Mouse (Mus musculus) splenic B cell, adult 2 months (primary cell): ENCODE measurements around the gene 4933411K16Rik.

Experiments
- DNase-seq: peaks from one replicate; pipeline ENCODE4 v3.0.0-alpha.2; 2011; ENCODE audit warnings: low read depth, low spot score
- H3K27me3 ChIP-seq: 2 replicates; pipeline ENCODE4 v1.6.1; 2012; ENCODE audit warnings: mild to moderate bottlenecking, low read length, moderate library complexity, mixed read lengths; ENCODE audit not compliant: control insufficient read depth, poor library complexity, insufficient read depth, severe bottlenecking
- H3K36me3 ChIP-seq: 2 replicates; pipeline ENCODE4 v1.6.1; 2012; ENCODE audit warnings: mild to moderate bottlenecking, low read length, moderate library complexity, mixed read lengths; ENCODE audit not compliant: control insufficient read depth, poor library complexity, insufficient read depth, severe bottlenecking

4933411K16Rik gene

DNA sequence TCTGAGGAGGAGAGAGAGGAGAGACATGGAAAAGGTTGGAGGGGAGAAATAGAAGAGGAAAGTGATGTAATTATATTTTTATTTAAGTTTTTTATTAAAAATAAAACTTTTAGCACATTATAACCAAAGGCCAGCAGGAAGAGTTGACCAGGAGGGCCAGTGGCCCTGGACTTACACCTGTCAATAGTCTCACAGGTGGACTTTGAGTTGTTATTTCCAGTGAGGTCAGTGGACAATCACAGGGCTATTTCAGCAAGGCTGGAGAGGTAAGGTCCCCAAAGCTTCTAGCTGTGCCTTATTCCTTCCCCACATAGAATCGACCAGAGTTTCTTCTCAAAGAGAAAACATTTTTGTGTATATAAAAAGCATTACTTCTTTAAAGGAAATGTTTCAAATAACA, 1.8 kb upstream of the 4933411K16Rik start:
- Histone ChIP-seq H3K36me3 (no peaks in the 10 kb centered on the region), H3K27me3 (no peaks in the 10 kb centered on the region; the same call in 1 of the 2 replicates)
- no peak for DNase-seq

DNA sequence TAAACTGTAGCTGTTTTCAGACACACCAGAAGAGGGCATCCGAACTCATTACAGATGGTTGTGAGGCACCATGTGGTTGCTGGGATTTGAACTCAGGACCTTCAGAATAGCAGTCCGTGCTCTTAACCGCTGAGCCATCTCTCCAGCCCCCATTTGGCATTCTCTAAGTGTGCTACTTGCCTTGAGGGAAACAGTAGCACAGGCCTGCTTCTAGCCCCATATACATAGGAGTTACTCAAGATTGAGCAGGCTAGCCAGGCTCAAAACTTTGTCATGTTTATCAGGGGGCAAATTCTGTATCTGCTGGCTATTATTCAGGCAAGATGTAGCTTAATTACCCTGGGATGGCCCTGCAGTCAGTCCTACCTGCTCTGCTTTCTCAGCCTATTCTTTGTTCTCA, 697 bp upstream of the 4933411K16Rik start:
- no peaks in the 10 kb centered on the region for H3K36me3 ChIP-seq
- no peak for DNase-seq
- no peaks in the 10 kb centered on the region; the same call in 1 of the 2 replicates for H3K27me3 ChIP-seq

DNA sequence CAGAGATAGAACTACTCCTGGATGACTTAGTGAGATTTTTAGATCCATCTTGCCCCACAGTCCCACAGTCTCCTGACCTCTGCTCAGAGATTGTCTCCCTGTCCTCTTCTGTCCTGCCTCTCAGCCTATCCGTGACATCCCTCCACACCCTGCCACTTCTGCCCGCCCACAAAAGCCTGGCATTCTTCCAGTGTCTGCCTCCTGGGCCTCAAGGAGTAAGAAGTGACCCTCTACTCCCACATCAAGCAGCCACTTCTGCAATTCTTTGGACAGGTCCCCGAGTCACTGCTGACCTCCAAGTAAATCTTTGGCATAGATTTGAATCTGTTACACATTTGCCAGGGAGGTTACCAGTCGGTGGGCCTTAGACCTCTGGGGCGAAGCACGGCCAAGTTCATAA, 2.2 kb downstream of the 4933411K16Rik start:
- H3K36me3 ChIP-seq, result no peaks in the 10 kb centered on the region
- no peak for DNase-seq
- H3K27me3 ChIP-seq, result no peaks in the 10 kb centered on the region; the same call in 1 of the 2 replicates

DNA sequence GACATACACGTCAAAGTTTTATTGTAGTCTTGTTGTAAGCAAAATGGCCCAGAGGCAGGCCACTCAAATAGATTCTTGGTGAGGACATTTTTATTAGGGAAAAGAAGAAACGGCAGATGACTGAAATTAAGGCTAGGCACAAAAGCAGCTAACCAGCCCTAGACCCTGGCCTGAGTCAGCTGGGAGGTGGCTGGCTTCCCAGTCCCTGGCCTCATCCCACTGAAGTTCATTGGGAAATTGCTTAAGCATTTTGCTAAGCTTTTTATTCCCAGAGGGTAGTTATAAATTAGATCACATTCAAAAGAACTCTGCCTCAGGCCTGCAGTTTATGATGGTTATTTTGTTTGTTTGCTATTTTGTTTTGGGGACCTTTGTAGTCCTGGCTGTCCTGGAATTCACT, 3.8 kb downstream of the 4933411K16Rik start:
- no peaks in the 10 kb centered on the region; the same call in 1 of the 2 replicates for H3K27me3 ChIP-seq
- DNase-seq, result no peak
- H3K36me3 ChIP-seq, result no peaks in the 10 kb centered on the region

DNA sequence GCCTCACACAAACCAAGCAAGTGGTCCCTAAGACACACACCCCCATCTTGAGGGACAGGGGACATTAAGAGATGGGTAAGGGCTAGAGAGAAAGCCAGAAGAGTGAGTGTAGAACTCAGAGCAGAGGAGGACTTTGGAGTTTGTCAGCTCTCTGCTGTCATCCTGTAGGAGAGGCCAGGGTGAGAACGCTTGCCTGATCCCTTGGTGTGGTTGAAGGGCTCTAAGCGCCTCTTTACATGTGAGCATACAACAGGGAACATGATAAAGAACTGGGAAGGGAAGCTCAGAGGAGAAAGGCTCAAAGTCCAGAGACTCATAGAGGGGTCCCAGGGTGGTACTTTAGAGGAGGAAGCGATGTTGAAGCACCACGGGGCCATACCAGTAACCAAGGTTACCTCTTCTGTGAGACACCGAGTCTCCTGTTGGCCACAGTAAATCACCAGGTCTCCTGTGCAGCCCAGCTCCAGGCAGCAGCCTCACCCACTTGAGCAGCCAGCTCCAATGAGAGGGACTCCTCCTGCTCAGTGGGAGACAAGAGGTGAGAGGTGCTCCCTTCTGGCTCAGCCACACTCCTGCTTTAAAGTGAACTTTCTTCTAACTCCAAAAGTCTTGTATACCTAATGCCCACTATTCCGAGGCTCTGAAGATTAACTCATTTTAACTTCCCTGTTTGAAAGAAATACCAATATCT, 4.8 kb downstream of the 4933411K16Rik start:
- Histone ChIP-seq H3K36me3 (no peaks in the 10 kb centered on the region), H3K27me3 (no peaks in the 10 kb centered on the region)
- DNase-seq, result no peak

DNA sequence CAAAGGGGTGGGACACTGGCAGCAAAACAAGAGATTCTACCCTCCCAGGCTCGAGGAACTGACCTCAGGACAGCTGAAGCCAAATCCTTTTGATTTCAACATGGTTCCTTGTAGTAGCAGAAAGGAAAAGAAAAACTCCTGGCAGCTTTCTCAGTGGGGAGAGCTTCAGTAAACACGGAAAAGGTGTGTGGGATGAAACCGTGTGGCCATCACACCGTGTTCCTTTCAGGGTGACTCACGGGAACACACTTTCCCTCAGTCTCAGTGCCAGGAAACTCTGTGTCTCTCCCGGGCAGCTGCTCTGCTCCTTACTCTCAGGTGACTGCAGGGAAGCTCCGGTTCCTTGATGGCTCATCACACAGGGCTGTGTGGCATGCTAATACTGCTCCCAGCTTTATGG, 6.4 kb downstream of the 4933411K16Rik start:
- Histone ChIP-seq H3K36me3 (no peaks in the 10 kb centered on the region), H3K27me3 (no peaks in the 10 kb centered on the region)
- no peak for DNase-seq

DNA sequence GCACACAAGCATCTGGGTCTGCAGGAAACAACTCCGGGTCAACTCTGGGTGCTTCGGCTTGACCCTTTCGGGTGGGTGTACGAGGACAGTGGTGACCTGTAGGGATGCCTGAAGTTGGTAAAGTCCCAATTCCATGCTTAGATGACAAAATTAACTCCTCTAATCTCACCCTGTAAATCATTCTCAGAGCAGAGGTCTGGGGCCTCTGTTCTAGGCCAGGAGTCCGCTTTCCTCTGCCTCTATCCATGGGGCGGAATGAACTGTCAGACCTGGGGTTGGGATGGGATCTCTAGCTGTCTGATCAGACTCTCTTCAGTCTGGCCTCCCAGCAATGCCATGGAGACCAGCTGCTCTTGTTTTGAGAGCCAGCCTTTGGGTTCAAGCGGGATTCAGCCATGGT, 9.4 kb downstream of the 4933411K16Rik start:
- DNase-seq, result no peak
- Histone ChIP-seq H3K36me3 (no peaks in the 10 kb centered on the region), H3K27me3 (no peaks in the 10 kb centered on the region)

DNA sequence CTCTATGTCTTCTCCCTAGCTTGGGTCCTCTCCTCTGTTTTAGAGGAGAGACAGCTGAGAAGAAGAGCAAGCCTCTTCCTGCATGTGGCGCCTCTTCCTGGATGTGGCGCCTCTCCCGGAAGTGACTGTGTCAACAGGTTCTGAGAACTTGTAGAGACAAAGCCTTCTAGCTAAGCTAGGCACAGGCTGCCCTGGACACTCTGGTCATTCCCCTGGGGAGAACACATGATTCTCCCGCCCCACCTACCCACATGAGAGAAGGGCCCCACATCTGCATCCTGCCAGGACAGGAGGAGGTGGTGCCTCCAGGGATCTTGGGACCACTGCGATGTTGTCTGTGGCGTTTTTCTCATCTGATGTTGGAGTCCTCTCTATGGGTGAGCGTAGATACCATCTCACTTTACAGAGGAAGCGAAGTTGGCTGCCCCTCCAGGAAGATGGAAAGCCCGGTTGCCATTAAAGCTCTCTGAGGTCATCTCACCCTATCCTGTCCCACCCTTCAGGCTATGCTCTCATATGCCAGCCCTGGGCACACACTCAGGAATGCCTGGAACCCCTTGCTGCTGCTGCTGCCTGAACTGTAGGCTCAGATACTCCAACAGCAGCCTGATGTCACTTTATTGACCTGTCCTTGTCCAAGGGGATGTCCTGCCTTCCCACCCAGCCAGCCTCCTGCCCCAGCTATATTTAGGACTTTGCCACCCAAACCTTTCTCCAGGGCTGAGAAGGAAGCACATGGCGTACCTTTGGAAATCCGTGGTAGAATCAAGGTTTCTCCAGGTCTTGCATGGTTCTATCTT, 16.6 kb downstream of the 4933411K16Rik start:
- Histone ChIP-seq H3K27me3 (no peaks in the 10 kb centered on the region), H3K36me3 (no peaks in the 10 kb centered on the region)
- DNase-seq, result no peak

DNA sequence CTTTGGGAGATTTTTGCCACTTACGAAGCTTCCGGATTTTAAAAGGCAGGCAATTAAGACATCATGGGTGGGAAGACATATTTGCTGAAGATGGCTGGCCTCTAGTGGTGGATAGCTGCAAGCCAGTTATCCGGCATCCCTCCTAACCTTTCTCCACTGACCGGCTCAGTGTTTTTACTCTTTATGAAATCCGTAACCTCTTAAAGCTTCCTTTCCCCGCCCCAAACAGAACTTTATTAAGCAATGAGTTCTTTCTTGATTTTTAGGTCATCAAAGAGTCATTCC, 17.1 kb downstream of the 4933411K16Rik start:
- no peaks in the 10 kb centered on the region for H3K27me3 ChIP-seq
- H3K36me3 ChIP-seq, result no peaks in the 10 kb centered on the region
- DNase-seq, result no peak

DNA sequence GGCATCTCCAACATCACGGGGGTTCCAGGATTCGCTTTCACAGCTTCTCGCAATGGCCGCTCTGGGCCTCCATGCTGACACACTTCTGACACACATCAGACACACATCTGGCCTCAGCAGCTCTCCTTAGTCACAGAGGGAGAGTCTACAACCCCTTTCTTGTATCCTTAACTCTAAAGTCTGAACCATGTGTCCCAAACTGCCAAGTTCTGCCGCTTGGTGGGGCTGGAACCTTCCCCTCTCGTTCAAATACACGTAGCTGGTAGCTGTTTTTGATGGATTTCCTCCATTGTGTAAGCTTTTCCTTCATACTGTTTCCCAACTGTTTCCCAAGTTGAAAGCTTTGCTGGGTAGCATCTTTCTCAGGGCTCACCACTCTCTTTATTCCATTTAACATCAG, 19.2 kb downstream of the 4933411K16Rik start:
- H3K36me3 ChIP-seq, result no peaks in the 10 kb centered on the region
- H3K27me3 ChIP-seq, result no peaks in the 10 kb centered on the region
- DNase-seq, result no peak

DNA sequence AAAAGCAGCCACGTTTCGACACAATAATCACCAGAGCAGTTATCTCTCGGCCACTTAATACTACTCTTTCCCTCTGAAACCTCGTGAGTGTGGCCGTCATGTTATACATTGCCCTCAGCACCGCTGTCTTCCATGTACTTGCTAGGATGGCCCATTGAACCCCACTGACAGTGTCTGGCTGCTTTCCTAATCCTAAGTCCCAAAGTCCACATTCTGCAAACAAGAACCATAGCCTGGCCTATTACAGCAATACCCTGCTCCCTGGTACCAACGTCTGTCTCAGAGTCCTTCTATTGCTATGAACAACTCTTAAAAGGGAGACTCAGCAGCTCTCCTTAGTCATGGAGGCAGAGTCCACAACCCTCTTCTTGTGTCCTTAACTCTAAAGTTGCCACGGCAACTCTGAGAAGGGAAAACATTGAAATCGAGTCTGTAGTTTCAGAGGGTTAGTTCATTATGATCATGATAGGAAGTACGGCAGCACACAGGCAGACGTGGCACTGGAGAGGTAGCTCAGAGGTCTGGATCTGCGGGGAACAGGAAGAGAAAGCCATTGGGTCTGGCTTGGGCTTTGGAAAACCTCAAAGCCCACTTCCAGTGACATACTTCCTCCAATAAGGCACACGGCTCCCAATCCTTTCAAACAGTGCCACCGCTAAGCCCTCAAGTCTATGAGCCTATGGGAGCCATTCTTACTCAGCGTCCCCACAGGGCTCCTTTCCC, 20.0 kb downstream of the 4933411K16Rik start:
- no peak for DNase-seq
- no peaks in the 10 kb centered on the region for H3K36me3 ChIP-seq

DNA sequence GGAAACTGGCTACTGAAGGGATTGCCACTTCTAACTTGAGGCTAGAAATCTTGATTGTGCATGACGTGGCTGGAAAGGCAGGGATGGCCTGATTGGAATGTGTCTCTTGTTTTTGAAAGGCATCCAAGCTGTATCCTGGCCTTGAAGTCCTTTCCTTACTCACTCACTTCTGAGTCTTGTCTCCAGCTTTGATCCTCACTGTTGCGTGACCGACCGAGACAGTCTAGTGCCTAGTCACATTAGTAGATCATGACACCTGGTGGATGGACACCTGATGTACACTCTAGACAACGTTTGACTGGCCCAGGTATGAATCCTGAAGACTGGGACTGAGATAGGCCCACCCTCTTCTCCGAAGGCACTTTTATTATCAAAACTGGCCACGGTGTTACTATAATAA, 20.8 kb downstream of the 4933411K16Rik start:
- DNase-seq, result no peak
- Histone ChIP-seq H3K27me3 (no peaks in the 10 kb centered on the region), H3K36me3 (no peaks in the 10 kb centered on the region)

More for the DNA sequence above, 20.0 kb downstream of the 4933411K16Rik start:
- no peaks in the 10 kb centered on the region for H3K27me3 ChIP-seq

DNA sequence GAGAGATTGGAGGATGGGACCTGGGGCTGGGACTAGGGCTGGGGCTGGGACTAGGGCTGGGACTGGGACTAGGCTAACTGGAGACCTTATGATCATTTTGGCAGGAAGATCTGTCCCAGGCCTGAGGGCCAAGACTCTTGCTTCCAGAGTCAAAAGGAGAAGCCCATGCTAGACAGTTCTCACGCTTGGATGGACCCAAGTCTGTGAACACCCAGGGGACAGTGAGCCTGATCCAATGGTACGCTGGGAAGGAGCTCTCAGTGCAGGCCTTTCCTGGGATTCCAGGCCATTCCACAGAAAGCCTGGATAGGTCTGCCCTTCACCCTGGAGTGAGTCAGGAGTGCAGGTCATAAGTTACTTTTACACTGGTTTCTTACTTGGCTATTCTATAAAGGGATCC, 23.0 kb downstream of the 4933411K16Rik start:
- H3K27me3 ChIP-seq, result no peaks in the 10 kb centered on the region
- DNase-seq, result no peak
- no peaks in the 10 kb centered on the region for H3K36me3 ChIP-seq

DNA sequence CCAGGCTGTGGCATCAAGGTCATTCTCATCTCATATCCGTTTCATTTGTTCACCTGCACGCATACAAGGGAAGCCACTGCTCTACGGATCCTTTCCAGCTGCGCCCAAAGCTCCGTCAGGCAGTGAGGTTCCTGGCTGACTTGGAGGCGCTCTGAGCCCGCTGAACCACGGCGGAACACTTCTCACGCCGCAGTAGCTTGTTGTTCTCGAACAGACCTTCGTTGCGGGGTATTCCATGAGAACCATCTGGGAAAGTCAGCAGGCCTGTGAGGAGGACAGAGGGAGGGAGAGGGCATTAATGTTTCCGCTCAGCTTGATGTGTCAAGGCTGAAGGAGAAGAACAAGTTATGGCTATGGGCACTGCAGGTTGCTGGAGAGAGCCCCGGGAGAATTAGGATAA, 23.9 kb downstream of the 4933411K16Rik start:
- no peaks in the 10 kb centered on the region for H3K27me3 ChIP-seq
- H3K36me3 ChIP-seq, result no peaks in the 10 kb centered on the region
- DNase-seq, result no peak

DNA sequence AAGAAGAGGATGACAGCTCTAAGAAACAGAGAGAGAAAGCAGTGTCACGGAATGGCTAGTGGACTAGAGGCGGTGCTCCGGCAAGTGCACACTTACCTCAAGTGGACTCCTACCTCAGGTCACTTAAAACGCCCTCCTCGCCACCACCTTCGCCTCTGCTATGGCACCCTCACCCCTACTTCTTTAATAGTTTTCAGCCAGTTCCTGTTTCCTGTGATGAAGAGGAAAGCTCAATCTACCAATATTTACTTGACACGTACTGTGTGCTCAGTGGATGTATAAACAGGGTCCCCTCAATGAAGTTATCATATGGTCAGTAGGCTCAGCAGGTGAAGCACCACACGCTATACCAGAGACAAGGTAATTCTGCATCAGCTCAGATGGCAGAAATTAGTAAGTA, 26.5 kb downstream of the 4933411K16Rik start:
- Histone ChIP-seq H3K27me3 (no peaks in the 10 kb centered on the region), H3K36me3 (no peaks in the 10 kb centered on the region)
- no peak for DNase-seq
